ENCODE assay signal across 9 mouse cellular contexts in genomic region chr4:99913894-99914451, GRCm38 (mm10). TPM values are rescaled to one million over a fixed set of nuclear protein-coding genes. Genes with fewer than 3 reads are reported as not detected.
DNase-seq lines count a peak whose midpoint lies in the region; TF ChIP-seq lines count a peak whose summit lies in the region.
"Had no signal": no experiment of that assay in that cellular context is flagged by ENCODE, and none has a peak within 500 bp of the region (broad histone marks: within the 10 kb centered on the region; RNA-seq: fewer than 3 reads in every experiment).

No protein-coding gene starts in this region.

- no peak for TF ChIP-seq CTCF in brain, embryonic 14.5 days (IDR thresholded peaks at IDR 0.05; ENCODE audit: borderline replicate concordance, extremely low read depth, insufficient read depth, insufficient read length)

- TF ChIP-seq POLR2A in brain, embryonic 14.5 days (IDR thresholded peaks at IDR 0.05; ENCODE audit: borderline replicate concordance, extremely low read depth, insufficient read depth, insufficient read length, poor library complexity, severe bottlenecking), result no peak

- intact Hi-C loops in gastrocnemius, postnatal 14 days (cut with DNase I; ENCODE audit: low total_unique reads), result no loop called here

- peak; percentile 36 for DNase-seq in gastrocnemius, adult 18-20 months (ENCODE audit: low spot score)
- no peak for DNase-seq in gastrocnemius, postnatal 14 days
- peak; percentile 52 for DNase-seq in lung, postnatal 36 days
- DNase-seq in lung, postnatal 10 days, result no peak
- DNase-seq in brain, embryonic 14.5 days (ENCODE audit: low read depth), result peak; percentile 41
- DNase-seq in naive thymus-derived CD4-positive, alpha-beta T cell, adult 2 months (ENCODE audit: low read depth), result peak; percentile 71
- no peak for DNase-seq in thymus, postnatal 36 days
- no peak for DNase-seq in ovary, postnatal 10 days (ENCODE audit: low spot score)
- DNase-seq: cerebellum, postnatal 36 days had no signal

RNA-seq across cellular contexts. Expression of gene Pgm1, which starts 15.2 kb away (rescaled TPM):
- 1,000 to 10,000 TPM in 1 of 2 experiments, 100 to 1,000 TPM in 1; 993 to 1,171 TPM for total RNA-seq in gastrocnemius, adult 18-20 months (2021)
- total RNA-seq in gastrocnemius, postnatal 14 days (2021), result 100 to 1,000 TPM; 889 to 917 TPM
- polyA plus RNA-seq in brain, embryonic 14.5 days (2012; rRNA removed), result 32.8 and 45.8 TPM in 2 replicates

RNA-seq across cellular contexts. Expression of gene Itgb3bp, which starts 15.6 kb away (rescaled TPM):
- 1 to 10 TPM; 4.2 to 4.3 TPM for total RNA-seq in gastrocnemius, adult 18-20 months (2021)
- 1 to 10 TPM; 4.1 TPM for total RNA-seq in gastrocnemius, postnatal 14 days (2021)
- polyA plus RNA-seq in brain, embryonic 14.5 days (2012; rRNA removed), result 5.9 and 6.5 TPM in 2 replicates

Comparison
In these comparisons a context has a peak if more than half of its experiments do, and no peak if none do; other contexts are left out.
1. DNase-seq: peak in gastrocnemius, adult 18-20 months (single experiment), lung, postnatal 36 days (single experiment), brain, embryonic 14.5 days (single experiment) and naive thymus-derived CD4-positive, alpha-beta T cell, adult 2 months (single experiment); none in gastrocnemius, postnatal 14 days (single experiment), lung, postnatal 10 days (single experiment), thymus, postnatal 36 days (0 of 2) and ovary, postnatal 10 days (single experiment).